Mouse (Mus musculus) heart, embryonic 11.5 days (tissue): ENCODE data around the gene Evi5. TPM values are rescaled to one million over a fixed set of nuclear protein-coding genes. Genes with fewer than 3 reads are reported as not detected.

Source experiments
- ATAC-seq: fragments of 200-750 bp; cut with Nextera tagmentation; replicated peaks from 2 replicates; pipeline ENCODE4 v1.8.0; 2017; ENCODE audit warnings: moderate library complexity; ENCODE audit not compliant: insufficient number of reproducible peaks, low FRiP score, low TSS enrichment
- H3K27ac ChIP-seq: fragments of 300-500 bp; sonication (generic); 2 replicates; pipeline ENCODE4 v1.5.1; 2014; ENCODE audit warnings: mild to moderate bottlenecking, low read depth, low read length
- H3K27me3 ChIP-seq: fragments of 300-500 bp; sonication (generic); 2 replicates; pipeline ENCODE4 v1.6.1; 2014; ENCODE audit warnings: mild to moderate bottlenecking, low read length, mixed read lengths; ENCODE audit not compliant: control insufficient read depth, insufficient read depth
- H3K36me3 ChIP-seq: fragments of 300-500 bp; sonication (generic); 2 replicates; pipeline ENCODE4 v1.6.1; 2014; ENCODE audit warnings: mild to moderate bottlenecking, low read length, moderate library complexity, mixed read lengths; ENCODE audit not compliant: control insufficient read depth, insufficient read depth
- H3K4me1 ChIP-seq: fragments of 300-500 bp; sonication (generic); 2 replicates; pipeline ENCODE4 v1.6.1; 2014; ENCODE audit warnings: low read length; ENCODE audit not compliant: control insufficient read depth, insufficient read depth
- H3K4me2 ChIP-seq: fragments of 300-500 bp; sonication (generic); 2 replicates; pipeline ENCODE4 v1.6.1; 2014; ENCODE audit warnings: mild to moderate bottlenecking, moderate library complexity
- H3K4me3 ChIP-seq: fragments of 300-500 bp; sonication (generic); 2 replicates; pipeline ENCODE4 v1.5.1; 2014; ENCODE audit warnings: low read depth, low read length
- H3K9ac ChIP-seq: fragments of 300-500 bp; sonication (generic); 2 replicates; pipeline ENCODE4 v1.6.1; 2014; ENCODE audit warnings: mild to moderate bottlenecking, low read depth, low read length, moderate library complexity
- H3K9me3 ChIP-seq: fragments of 300-500 bp; sonication (generic); replicated peaks from 2 replicates; pipeline ENCODE4 v1.6.1; 2016; ENCODE audit warnings: low read length; ENCODE audit not compliant: control insufficient read depth
- WGBS: fragments of 180-500 bp; shearing (Covaris S2); extraction: QIAGEN DNeasy Blood & Tissue Kit; methylation state at CpG from one replicate; pipeline ENCODE4 v1.1.7; 2014; ENCODE audit not compliant: insufficient replicate concordance; 5-methylcytosine and 5-hydroxymethylcytosine counted together
- polyA plus RNA-seq: library from polyadenylated mRNA; unstranded; fragments of >200 nt; fragmentation: Nextera tagmentation; extraction: Ambion mirVana; gene quantifications from 2 replicates; pipeline ENCODE4 v1.2.1, GENCODE M21; 2014

Gene Evi5
- polyA plus RNA-seq, 1 experiment from 2014 or later: 46.7 TPM

GRCm38 (mm10) chr5:107738296-107738695 lies 136.6 kb downstream of the Evi5 start:
- H3K27me3 ChIP-seq: no peaks in the 10 kb centered on the region
- H3K36me3 ChIP-seq: no peaks in the 10 kb centered on the region; the same call in 1 of the 2 replicates
- H3K27ac ChIP-seq: no peak overlapping the region
- H3K9me3 ChIP-seq: no peaks in the 10 kb centered on the region
- ATAC-seq: no peak
- H3K9ac ChIP-seq: no peak overlapping the region
- 80% methylated on average over 3 of the region's 3 CpGs for WGBS
- H3K4me3 ChIP-seq: no peak overlapping the region
- no peaks in the 10 kb centered on the region for H3K4me1 ChIP-seq
- no peak overlapping the region for H3K4me2 ChIP-seq

- no peak for ATAC-seq
- H3K4me1 ChIP-seq: no peaks in the 10 kb centered on the region
- WGBS: 63% methylated on average over 5 of the region's 5 CpGs
- no peak overlapping the region for H3K27ac ChIP-seq
- no peaks in the 10 kb centered on the region; the same call in 1 of the 2 replicates for H3K36me3 ChIP-seq
- no peaks in the 10 kb centered on the region for H3K9me3 ChIP-seq
- no peak overlapping the region for H3K4me3 ChIP-seq
- H3K9ac ChIP-seq: no peak overlapping the region
- H3K4me2 ChIP-seq: no peak overlapping the region
- no peaks in the 10 kb centered on the region for H3K27me3 ChIP-seq
Measured at GRCm38 (mm10) chr5:107736171-107736570, 138.7 kb downstream of the Evi5 start.

GRCm38 (mm10) chr5:107731844-107732243 lies 143.1 kb downstream of the Evi5 start:
- Histone ChIP-seq H3K27me3 (peaks cover 25% of the 10 kb centered on the region), H3K9me3 (no peaks in the 10 kb centered on the region), H3K36me3 (no peaks in the 10 kb centered on the region), H3K4me2 (no peak overlapping the region), H3K4me1 (no peaks in the 10 kb centered on the region), H3K4me3 (no peak overlapping the region), H3K9ac (no peak overlapping the region), H3K27ac (no peak overlapping the region)
- ATAC-seq: no peak
- WGBS: 37% methylated on average over 2 of the region's 2 CpGs

- Histone ChIP-seq H3K4me2 (no peak overlapping the region), H3K9ac (no peak overlapping the region), H3K4me1 (no peaks in the 10 kb centered on the region), H3K4me3 (no peak overlapping the region), H3K27me3 (peaks cover 30% of the 10 kb centered on the region), H3K9me3 (no peaks in the 10 kb centered on the region), H3K27ac (no peak overlapping the region), H3K36me3 (no peaks in the 10 kb centered on the region)
- no peak for ATAC-seq
- WGBS: 46% methylated on average over 3 of the region's 3 CpGs
Measured at GRCm38 (mm10) chr5:107731408-107731807, 143.5 kb downstream of the Evi5 start.

- 29% methylated on average over 12 of the region's 12 CpGs for WGBS
- H3K9me3 ChIP-seq: no peaks in the 10 kb centered on the region
- H3K4me2 ChIP-seq: peak overlapping the region; percentile 80
- H3K4me3 ChIP-seq: peak overlapping the region; percentile 45
- peaks cover 27% of the 10 kb centered on the region for H3K4me1 ChIP-seq
- H3K27ac ChIP-seq: no peak overlapping the region
- H3K27me3 ChIP-seq: peaks cover 73% of the 10 kb centered on the region
- no peaks in the 10 kb centered on the region for H3K36me3 ChIP-seq
- no peak overlapping the region for H3K9ac ChIP-seq
- no peak for ATAC-seq
Measured at GRCm38 (mm10) chr5:107727007-107727402, 147.9 kb downstream of the Evi5 start.

- Histone ChIP-seq H3K9me3 (no peaks in the 10 kb centered on the region), H3K4me1 (peaks cover 31% of the 10 kb centered on the region), H3K4me3 (peak overlapping the region; percentile 45), H3K4me2 (peak overlapping the region; percentile 80), H3K36me3 (no peaks in the 10 kb centered on the region), H3K27ac (no peak overlapping the region), H3K9ac (no peak overlapping the region), H3K27me3 (peaks cover 78% of the 10 kb centered on the region)
- ATAC-seq: no peak
- WGBS: under 1% methylated on average over 57 of the region's 57 CpGs
Measured at GRCm38 (mm10) chr5:107726281-107727006, 148.5 kb downstream of the Evi5 start.

- Histone ChIP-seq H3K27ac (no peak within 1 kb of the TSS), H3K9ac (no peak within 1 kb of the TSS), H3K4me3 (peak within 1 kb of the TSS; percentile 45), H3K36me3 (no peaks in the 10 kb centered on the region), H3K4me2 (peak within 1 kb of the TSS; percentile 80), H3K4me1 (peaks cover 39% of the 10 kb centered on the region), H3K27me3 (peaks cover 86% of the 10 kb centered on the region), H3K9me3 (no peaks in the 10 kb centered on the region)
- ATAC-seq: no peak
- WGBS: under 1% methylated on average over 41 of the region's 41 CpGs
Measured at GRCm38 (mm10) chr5:107725435-107726261, 149.3 kb downstream of the Evi5 start, which contains the start of gene Gfi1. Gene Gfi1, minus strand, starts transcription at chr5:107726036.

GRCm38 (mm10) chr5:107724661-107725434 lies 150.1 kb downstream of the Evi5 start:
- Histone ChIP-seq H3K9me3 (no peaks in the 10 kb centered on the region), H3K4me3 (peak overlapping the region; percentile 45), H3K27me3 (peaks cover 91% of the 10 kb centered on the region), H3K9ac (no peak overlapping the region), H3K36me3 (no peaks in the 10 kb centered on the region), H3K27ac (no peak overlapping the region), H3K4me1 (peaks cover 41% of the 10 kb centered on the region), H3K4me2 (peak overlapping the region; percentile 80)
- under 1% methylated on average over 52 of the region's 52 CpGs for WGBS
- no peak for ATAC-seq
